Mouse (Mus musculus) adrenal gland, adult 18-20 months (tissue): ENCODE results near the gene Apobec4. TPM values are rescaled to one million over a fixed set of nuclear protein-coding genes. Genes with fewer than 3 reads are reported as not detected.

Source experiments
- DNase-seq, 2 experiments: peaks; one replicate each; pipeline ENCODE4 v3.0.0; 2021 to 2022; ENCODE audit warnings: low spot score in 2 of 2
- total RNA-seq, 2 experiments: library from RNA; stranded (reverse); gene quantifications; 1 replicate in 1 of 2; 2 replicates in 1 of 2; pipeline ENCODE4 v1.2.3; 2021

The Apobec4 gene
- total RNA-seq, 2 experiments from 2014 or later: not detected

DNA sequence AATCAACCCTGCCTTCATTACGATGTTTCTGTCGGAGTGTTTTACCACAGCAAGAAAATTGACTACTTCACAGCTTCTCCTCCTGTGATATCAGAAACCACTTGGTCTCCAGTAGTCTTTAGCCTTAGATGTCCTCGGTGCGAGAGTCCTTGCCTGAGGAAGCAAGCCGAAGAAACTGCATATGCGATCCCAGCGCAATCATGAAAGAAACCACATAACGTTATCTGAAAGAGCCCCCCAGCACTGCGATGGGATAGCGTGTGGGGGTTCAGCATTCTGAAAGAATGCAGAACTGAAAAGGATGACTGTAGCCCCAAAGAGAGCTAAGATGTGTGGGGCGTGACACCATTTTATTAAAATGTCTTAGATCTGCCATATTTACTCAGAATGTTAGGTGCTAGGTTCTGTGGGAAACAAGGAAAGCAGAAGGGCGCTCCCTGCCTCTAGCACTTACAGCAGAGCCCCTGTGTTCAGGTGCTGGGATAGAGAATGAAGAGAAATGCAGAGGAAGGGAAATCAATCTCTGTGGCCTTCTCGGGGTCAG, 50.4 kb downstream of the Apobec4 start:
- no peak for DNase-seq

DNA sequence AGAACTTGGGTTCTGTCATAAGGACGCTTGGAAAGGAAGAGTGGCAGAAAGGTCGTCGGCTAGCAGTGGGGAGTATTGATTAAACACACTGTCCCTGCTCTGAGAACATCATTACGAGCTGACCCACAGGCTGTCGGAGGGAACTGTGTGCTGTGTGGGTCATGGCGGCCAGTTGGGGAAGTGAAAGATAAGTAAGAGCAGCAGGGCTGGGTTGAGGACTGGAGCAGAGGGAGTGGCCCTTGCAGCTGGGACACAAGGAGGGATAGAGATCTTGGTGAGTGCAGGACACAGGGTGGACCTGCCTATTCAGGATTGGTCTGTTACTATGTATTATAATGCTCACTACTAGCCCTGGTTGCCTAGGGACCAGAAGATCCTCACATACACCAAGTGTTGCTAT, 54.6 kb downstream of the Apobec4 start:
- no peak for DNase-seq

Other genes starting within 250 kb of the Apobec4 start
- 10 to 100 TPM; 15.5 to 31.2 TPM for gene Rgl1, start 15.8 kb downstream of the Apobec4 start, total RNA-seq
- gene Arpc5, start 16.0 kb downstream of the Apobec4 start, total RNA-seq: 100 to 1,000 TPM in 1 of 2 experiments, 10 to 100 TPM in 1; 79.9 to 107 TPM
- gene Ncf2, start 49.6 kb downstream of the Apobec4 start, total RNA-seq: 10 to 100 TPM in 1 of 2 experiments, 1 to 10 TPM in 1; 7.0 to 11.5 TPM
- 10 to 100 TPM; 65.8 to 73.8 TPM for gene Smg7, start 152.1 kb downstream of the Apobec4 start, total RNA-seq
- gene Nmnat2, start 204.4 kb downstream of the Apobec4 start, total RNA-seq: 1 to 10 TPM in 1 of 2 experiments, under 1 TPM in 1; 0.99 to 1.9 TPM